Mouse (Mus musculus): ENCODE results near the gene Anks3. TPM values are rescaled to one million over a fixed set of nuclear protein-coding genes. Genes with fewer than 3 reads are reported as not detected.

Gene Anks3
- polyA plus RNA-seq, 1 experiment from 2014 or later = 66.5 TPM

DNA sequence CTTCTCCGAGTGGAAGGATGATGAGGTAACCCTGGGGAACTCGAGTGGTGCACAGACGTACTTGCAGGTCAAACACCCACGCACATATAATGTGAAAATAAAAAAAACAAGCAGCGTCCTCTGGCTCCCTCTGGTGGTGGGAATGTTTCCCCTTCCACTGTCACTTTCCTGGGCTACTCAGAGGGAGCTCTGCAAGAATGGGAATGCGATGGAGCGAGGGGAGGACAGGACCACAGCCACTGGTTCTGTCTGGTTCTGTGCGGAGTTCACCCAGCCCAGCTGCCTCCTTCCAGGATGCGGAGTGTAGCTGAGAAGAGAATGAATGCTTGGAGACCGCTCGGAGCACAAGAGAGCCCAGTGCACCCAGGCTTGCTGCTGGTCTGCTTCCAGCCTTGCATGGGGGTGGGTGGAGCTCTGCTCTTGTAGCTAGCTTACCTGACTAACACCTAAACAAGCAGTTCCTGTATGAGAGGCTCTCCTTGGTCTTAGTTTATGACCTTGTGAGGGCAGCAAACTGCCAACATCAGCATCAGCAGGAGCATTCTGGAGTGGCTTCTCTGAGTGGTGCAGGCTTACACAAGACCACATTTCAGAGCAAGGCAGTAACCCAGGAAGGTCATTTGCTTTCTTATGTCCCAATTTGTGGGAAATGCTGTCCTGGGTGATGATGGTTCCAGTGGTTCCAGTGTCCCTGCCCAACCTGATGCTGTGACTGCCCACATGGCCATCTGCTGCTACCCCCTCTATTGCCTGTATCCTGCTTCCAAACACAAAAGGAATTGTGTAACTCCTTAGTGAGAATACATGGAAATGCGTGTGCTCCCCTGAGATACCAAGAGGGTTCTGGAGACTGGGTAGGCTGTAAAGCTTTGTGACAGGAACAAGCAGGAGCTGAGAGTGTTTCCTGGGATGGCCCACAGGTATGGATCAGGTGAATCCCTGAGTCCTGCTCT is 49.9 kb downstream of the Anks3 start:
- Histone ChIP-seq H3K27me3 (replicated peaks) (no peaks in the 10 kb centered on the region), H3K4me3 (no peak overlapping the region), H3K27ac (no peak overlapping the region), H3K36me3 (peaks cover 52% of the 10 kb centered on the region), H3K9me3 (no peaks in the 10 kb centered on the region), H3K4me2 (replicated peaks) (no peak overlapping the region), H3K4me1 (no peaks in the 10 kb centered on the region), H3K9ac (no peak overlapping the region)
- 42% methylated on average over 12 of the region's 12 CpGs for WGBS
- peak; percentile 58 for ATAC-seq (ENCODE audit: low FRiP score, low read depth)

- H3K4me1 ChIP-seq = no peaks in the 10 kb centered on the region
- H3K9ac ChIP-seq = no peak overlapping the region
- peaks cover 55% of the 10 kb centered on the region for H3K36me3 ChIP-seq
- H3K27ac ChIP-seq = no peak overlapping the region; the same call in 1 of the 2 replicates
- no peak overlapping the region for H3K4me2 ChIP-seq (replicated peaks)
- no peaks in the 10 kb centered on the region for H3K9me3 ChIP-seq
- WGBS = 72% methylated on average over 11 of the region's 11 CpGs
- H3K4me3 ChIP-seq = no peak overlapping the region
- 0 out of 2 replicates have a peak, but pooled peaks have one; percentile 7 for ATAC-seq (ENCODE audit: low FRiP score, low read depth)
- no peaks in the 10 kb centered on the region for H3K27me3 ChIP-seq (replicated peaks)
Observed at GRCm38 (mm10) chr16:4912907-4913782, 50.9 kb downstream of the Anks3 start.

DNA sequence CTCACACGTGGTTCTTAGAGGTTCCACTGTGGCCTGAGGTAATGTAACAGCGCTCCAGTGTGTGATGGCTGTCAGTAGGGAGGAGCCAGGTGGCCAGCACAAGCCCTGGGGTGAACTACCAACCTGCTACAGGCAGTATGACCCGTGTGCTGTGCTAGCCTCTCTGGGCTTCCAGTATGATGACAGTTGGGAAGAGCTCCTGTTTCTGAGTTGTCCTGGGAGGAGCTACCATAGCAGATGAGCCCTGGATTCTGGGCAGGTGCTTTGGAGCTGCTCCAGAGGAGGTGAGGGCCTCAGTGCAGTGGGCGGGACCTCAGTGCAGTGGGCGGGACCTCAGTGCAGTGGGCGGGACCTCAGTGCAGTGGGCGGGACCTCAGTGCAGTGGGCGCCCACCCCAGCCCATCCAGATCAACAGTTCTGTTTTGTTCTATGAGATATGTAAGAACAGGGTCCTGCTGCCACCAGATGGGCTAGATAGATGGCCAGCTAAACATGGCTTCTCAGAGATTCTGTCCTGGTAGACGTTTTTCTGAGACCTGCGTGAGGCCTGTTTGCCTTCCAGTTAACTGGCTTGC is 51.8 kb downstream of the Anks3 start:
- no peaks in the 10 kb centered on the region for H3K4me1 ChIP-seq
- ATAC-seq (ENCODE audit: low FRiP score, low read depth) = no peak
- no peak overlapping the region for H3K27ac ChIP-seq
- H3K36me3 ChIP-seq = peaks cover 58% of the 10 kb centered on the region
- no peak overlapping the region for H3K4me2 ChIP-seq (replicated peaks)
- no peak overlapping the region for H3K4me3 ChIP-seq
- H3K9ac ChIP-seq = no peak overlapping the region
- no peaks in the 10 kb centered on the region for H3K9me3 ChIP-seq
- WGBS = 79% methylated on average over 10 of the region's 10 CpGs
- H3K27me3 ChIP-seq (replicated peaks) = no peaks in the 10 kb centered on the region

DNA sequence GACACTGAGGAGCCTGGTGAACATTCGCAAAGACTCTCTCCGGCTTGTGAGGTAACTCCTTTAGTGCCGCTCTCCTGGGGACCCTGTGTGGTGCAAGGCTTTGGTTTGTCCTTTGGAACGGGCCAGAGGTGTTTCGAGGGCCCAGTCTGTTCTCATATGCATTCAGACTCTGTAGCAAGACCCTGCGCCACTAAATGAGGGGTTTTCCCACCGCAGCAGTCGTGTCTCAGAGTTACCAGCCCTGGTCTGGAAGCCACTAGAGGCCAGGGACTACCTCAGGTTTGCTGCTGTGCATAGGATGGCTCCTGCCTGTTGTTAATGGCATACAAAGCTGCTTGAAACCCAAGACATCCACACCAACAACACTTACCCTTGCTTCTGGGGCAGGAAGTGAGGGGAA is 53.2 kb downstream of the Anks3 start:
- Histone ChIP-seq H3K4me1 (no peaks in the 10 kb centered on the region), H3K27me3 (replicated peaks) (no peaks in the 10 kb centered on the region), H3K4me3 (no peak overlapping the region), H3K9ac (no peak overlapping the region), H3K27ac (no peak overlapping the region), H3K4me2 (replicated peaks) (no peak overlapping the region), H3K36me3 (peaks cover 45% of the 10 kb centered on the region), H3K9me3 (no peaks in the 10 kb centered on the region)
- no peak for ATAC-seq (ENCODE audit: low FRiP score, low read depth)
- WGBS = 94% methylated on average over 8 of the region's 8 CpGs

GRCm38 (mm10) chr16:4909745-4910144 is 54.3 kb downstream of the Anks3 start:
- Histone ChIP-seq H3K27ac (no peak overlapping the region), H3K4me2 (replicated peaks) (no peak overlapping the region), H3K9ac (no peak overlapping the region), H3K4me3 (no peak overlapping the region), H3K9me3 (no peaks in the 10 kb centered on the region), H3K27me3 (replicated peaks) (no peaks in the 10 kb centered on the region), H3K4me1 (no peaks in the 10 kb centered on the region), H3K36me3 (peaks cover 38% of the 10 kb centered on the region)
- no peak for ATAC-seq (ENCODE audit: low FRiP score, low read depth)
- WGBS = 99% methylated on average over 2 of the region's 2 CpGs

DNA sequence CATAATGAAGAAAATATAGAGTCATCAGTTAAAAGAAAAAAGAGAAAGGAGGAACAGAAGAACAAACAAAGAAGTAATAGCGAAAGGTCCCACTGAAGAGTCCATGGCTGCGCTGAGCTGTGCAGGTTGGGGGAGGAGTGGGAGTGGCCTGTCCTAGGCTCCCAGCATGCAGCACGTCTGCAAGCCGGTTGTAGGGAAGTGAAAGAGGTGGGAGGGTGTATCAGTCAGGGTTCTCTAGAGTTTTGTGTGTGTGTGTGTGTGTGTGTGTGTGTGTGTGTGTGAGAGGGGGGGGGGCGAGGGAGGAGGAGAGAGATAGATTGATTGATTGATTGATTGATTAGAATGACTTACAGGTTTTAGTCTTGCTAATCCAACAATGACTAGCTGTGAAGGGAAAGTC is 56.0 kb downstream of the Anks3 start:
- Histone ChIP-seq H3K9me3 (no peaks in the 10 kb centered on the region), H3K27me3 (replicated peaks) (no peaks in the 10 kb centered on the region), H3K4me3 (no peak overlapping the region), H3K27ac (no peak overlapping the region), H3K4me1 (no peaks in the 10 kb centered on the region), H3K36me3 (peaks cover 38% of the 10 kb centered on the region), H3K9ac (no peak overlapping the region), H3K4me2 (replicated peaks) (no peak overlapping the region)
- WGBS = 47% methylated on average over 4 of the region's 5 CpGs
- ATAC-seq (ENCODE audit: low FRiP score, low read depth) = no peak

GRCm38 (mm10) chr16:4907386-4907785 is 56.6 kb downstream of the Anks3 start:
- no peak overlapping the region for H3K9ac ChIP-seq
- no peak overlapping the region for H3K4me2 ChIP-seq (replicated peaks)
- no peak overlapping the region for H3K27ac ChIP-seq
- H3K4me3 ChIP-seq = no peak overlapping the region
- ATAC-seq (ENCODE audit: low FRiP score, low read depth) = no peak
- 84% methylated on average over 2 of the region's 2 CpGs for WGBS
- H3K9me3 ChIP-seq = no peaks in the 10 kb centered on the region
- no peaks in the 10 kb centered on the region for H3K4me1 ChIP-seq
- H3K27me3 ChIP-seq (replicated peaks) = no peaks in the 10 kb centered on the region
- H3K36me3 ChIP-seq = peaks cover 34% of the 10 kb centered on the region

GRCm38 (mm10) chr16:4906559-4906958 is 57.4 kb downstream of the Anks3 start:
- ATAC-seq (ENCODE audit: low FRiP score, low read depth) = no peak
- Histone ChIP-seq H3K36me3 (peaks cover 25% of the 10 kb centered on the region), H3K4me1 (no peaks in the 10 kb centered on the region), H3K9me3 (no peaks in the 10 kb centered on the region), H3K4me2 (replicated peaks) (no peak overlapping the region), H3K27ac (no peak overlapping the region), H3K9ac (no peak overlapping the region), H3K4me3 (no peak overlapping the region), H3K27me3 (replicated peaks) (no peaks in the 10 kb centered on the region)

GRCm38 (mm10) chr16:4905591-4905990 is 58.4 kb downstream of the Anks3 start:
- no peak overlapping the region for H3K4me2 ChIP-seq (replicated peaks)
- no peak overlapping the region for H3K9ac ChIP-seq
- H3K4me3 ChIP-seq = no peak overlapping the region
- no peaks in the 10 kb centered on the region for H3K9me3 ChIP-seq
- 71% methylated on average over 1 of the region's 1 CpGs for WGBS
- H3K27me3 ChIP-seq (replicated peaks) = no peaks in the 10 kb centered on the region
- peaks cover 16% of the 10 kb centered on the region for H3K36me3 ChIP-seq
- H3K27ac ChIP-seq = no peak overlapping the region
- H3K4me1 ChIP-seq = no peaks in the 10 kb centered on the region
- no peak for ATAC-seq (ENCODE audit: low FRiP score, low read depth)

- no peaks in the 10 kb centered on the region for H3K4me1 ChIP-seq
- H3K27me3 ChIP-seq (replicated peaks) = no peaks in the 10 kb centered on the region
- no peak overlapping the region for H3K9ac ChIP-seq
- no peak overlapping the region for H3K27ac ChIP-seq
- H3K4me2 ChIP-seq (replicated peaks) = no peak overlapping the region
- no peak overlapping the region for H3K4me3 ChIP-seq
- peaks cover 11% of the 10 kb centered on the region; the same call in 1 of the 2 replicates for H3K36me3 ChIP-seq
- no peak for ATAC-seq (ENCODE audit: low FRiP score, low read depth)
- WGBS = 91% methylated on average over 3 of the region's 3 CpGs
- no peaks in the 10 kb centered on the region for H3K9me3 ChIP-seq
Observed at GRCm38 (mm10) chr16:4904878-4905277, 59.1 kb downstream of the Anks3 start.

DNA sequence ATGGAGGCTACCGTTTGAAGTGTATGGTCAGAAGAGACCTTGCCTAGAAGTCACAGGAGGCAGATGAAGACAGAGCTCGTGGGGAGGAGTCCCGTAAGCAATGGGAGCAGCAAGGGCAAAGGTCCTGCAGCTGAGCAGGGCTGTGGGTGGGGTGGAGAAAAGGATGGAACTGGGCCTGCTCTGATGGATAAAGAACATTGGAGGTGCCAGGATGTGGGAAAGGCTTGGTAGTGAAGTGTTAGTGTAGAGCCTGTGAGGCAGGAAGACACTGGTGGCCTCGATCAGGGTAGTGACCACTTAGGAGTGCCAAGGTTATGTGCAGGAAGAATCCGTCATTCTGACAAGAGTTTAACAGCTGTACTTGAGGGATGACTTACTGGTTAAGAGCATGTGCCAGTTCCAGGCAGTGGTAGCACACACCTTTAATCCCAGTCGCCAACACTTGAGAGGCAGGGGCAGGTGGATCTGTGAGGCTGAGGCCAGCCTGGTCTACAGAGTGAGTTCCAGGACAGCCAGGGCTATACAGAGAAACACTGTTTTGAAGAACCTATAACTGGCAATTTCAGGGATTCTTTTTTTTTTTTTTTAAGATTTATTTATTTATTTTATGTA is 60.4 kb downstream of the Anks3 start:
- 86% methylated on average over 6 of the region's 6 CpGs for WGBS
- Histone ChIP-seq H3K4me1 (no peaks in the 10 kb centered on the region), H3K27ac (no peak overlapping the region), H3K27me3 (replicated peaks) (no peaks in the 10 kb centered on the region), H3K9me3 (no peaks in the 10 kb centered on the region), H3K9ac (no peak overlapping the region), H3K36me3 (0 out of 2 replicates have a peak, but pooled peaks cover 3% of the 10 kb centered on the region), H3K4me3 (no peak overlapping the region), H3K4me2 (replicated peaks) (no peak overlapping the region)
- ATAC-seq (ENCODE audit: low FRiP score, low read depth) = no peak

DNA sequence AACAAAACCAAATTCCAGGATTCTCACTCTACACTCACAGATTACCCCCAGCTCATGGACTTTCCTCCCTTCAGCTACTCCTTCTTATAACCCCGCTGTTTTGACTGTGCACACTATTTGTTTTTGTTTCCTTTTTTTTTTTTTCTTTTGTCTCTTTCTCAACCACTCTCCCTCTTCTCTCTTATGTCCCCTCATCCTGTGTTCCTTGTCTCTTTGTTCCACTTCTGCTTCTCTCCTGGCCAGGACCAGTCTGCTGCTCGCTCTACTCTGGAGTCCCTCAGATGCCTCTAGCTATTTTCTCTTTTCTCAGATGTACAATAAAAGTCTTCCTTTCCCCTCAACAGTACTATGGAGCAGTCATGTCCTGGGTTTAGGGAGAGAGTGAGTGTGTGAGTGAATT is 61.6 kb downstream of the Anks3 start:
- ATAC-seq (ENCODE audit: low FRiP score, low read depth) = no peak
- Histone ChIP-seq H3K4me1 (no peaks in the 10 kb centered on the region), H3K4me3 (no peak overlapping the region), H3K36me3 (0 out of 2 replicates have a peak, but pooled peaks cover 1% of the 10 kb centered on the region), H3K27me3 (replicated peaks) (no peaks in the 10 kb centered on the region), H3K4me2 (replicated peaks) (no peak overlapping the region), H3K9me3 (no peaks in the 10 kb centered on the region), H3K9ac (no peak overlapping the region), H3K27ac (no peak overlapping the region)
- WGBS = 84% methylated on average over 2 of the region's 2 CpGs
